Mouse (Mus musculus): Measurements from ENCODE around the gene Folr2.
A peak's percentile ranks its signal among the peaks of the same experiment; 100 is the strongest.

The Folr2 gene

DNA sequence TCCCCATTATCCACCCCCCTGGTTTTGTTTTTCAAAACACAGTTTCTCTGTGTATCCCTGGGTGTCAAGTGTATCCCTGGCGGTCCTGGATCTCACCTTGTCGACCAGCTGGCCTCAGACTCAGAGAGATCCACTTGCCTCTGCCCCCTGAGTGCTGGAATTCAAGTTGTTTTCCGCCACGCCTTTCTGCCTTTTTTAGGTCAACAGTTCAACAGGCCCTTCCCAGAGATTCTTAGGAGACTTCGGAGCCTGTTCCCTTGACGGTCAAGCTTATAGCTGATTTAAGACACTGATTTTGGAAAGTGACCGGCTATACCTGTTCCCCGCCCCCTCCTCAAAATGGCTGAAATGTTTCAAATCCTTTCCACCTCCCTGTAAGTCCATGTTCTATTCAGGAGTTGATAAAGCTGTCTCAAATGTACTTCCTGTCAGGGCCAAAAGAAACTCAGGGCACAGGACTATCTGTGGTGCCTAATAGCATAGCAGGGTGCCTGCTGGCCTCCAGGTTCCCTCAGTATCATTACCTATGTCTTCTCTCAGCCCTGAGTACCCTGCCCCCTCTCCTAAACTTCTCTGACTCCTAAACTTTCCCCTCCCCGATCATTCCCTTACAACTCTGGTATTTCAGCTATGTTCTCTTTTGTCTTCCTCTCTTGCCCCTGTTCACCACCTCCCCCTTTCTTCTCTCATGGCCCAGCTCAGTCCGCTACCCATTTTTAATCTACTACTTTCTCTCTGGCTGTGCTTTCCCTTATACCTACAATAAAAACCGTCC lies 9.7 kb upstream of the Folr2 start:
- DNase-seq (ENCODE audit: low spot score) = no peak

DNA sequence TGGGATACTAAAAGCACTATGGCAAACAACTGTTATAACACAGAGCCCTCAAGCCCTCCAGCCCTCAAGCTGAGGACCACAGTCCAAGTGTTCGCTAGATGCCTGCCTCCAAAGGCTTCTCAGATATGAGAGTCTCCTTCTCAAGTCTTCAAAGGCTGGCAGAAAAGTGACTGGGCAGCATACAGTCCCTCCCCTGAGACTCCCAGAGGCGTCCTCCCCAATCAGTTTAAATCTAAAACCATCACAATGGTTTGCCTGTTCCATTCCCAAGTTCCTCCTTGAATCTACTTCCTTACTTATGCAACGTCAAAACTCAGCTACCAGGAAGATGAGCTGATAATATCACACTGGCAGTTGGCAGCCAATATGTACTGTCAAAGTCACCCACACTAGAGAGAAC lies 6.4 kb upstream of the Folr2 start, which contains the start of gene Anapc15:
Gene Anapc15 (plus strand): TSS at position 301 of the 400 bp plus-strand sequence.
- no peak for DNase-seq (ENCODE audit: low spot score)

DNA sequence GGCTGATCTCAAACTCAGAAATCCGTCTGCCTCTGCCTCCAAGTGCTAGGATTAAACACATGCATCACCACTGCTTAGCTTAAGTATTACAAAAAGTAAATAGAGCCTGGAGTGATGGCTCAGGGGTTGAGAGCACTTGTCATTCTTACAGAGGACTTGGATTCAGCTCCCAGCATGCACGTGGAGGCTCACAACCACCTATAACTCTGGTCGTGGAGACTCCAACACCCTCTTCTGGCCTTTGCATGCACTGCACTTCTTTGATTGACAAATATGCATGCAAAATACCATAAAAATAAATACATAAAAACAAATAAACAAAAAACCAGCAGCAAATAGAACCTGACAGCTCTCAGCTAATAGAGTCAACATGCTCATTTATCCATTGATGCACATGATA lies 5.3 kb upstream of the Folr2 start:
- no peak for DNase-seq (ENCODE audit: low spot score)

DNA sequence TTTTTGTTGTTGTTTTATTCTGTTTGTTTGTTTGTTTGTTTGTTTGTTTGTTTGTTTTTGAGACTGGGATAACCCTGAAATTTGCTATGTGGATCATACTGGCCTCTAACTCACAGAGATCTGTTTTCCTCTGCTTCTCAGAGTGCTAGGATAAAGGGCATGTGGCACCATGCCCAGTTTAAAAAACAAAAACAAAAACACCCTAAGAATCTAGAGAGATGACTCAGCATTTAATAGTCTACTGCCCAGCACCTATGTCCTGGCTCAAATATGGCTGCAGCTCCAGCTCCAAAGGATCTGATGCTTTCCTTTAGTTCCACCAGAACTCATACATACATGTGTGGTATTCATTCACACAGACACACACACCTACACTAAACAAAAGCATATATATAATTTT lies 4.0 kb upstream of the Folr2 start:
- DNase-seq (ENCODE audit: low spot score) = no peak

DNA sequence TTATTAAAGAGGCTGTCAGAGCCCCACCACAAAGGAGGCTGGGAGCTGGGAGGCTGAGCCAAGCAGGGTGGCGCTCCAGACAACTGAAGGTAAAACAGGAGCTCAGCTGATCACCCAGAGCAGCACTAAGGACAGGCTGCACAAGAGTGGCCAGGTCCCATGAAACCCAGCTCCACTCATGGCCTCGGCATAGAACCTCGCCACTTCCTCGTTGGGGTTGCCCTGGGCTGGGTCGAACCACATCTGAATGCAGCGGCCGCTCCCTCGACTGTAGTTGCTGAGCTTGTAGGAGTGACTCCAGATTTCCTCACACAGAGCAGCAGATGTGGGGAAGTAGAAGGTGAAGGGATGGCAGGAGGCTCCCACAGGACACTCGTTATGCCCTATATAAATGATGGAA lies 1.4 kb upstream of the Folr2 start:
- no peak for DNase-seq (ENCODE audit: low spot score)

DNA sequence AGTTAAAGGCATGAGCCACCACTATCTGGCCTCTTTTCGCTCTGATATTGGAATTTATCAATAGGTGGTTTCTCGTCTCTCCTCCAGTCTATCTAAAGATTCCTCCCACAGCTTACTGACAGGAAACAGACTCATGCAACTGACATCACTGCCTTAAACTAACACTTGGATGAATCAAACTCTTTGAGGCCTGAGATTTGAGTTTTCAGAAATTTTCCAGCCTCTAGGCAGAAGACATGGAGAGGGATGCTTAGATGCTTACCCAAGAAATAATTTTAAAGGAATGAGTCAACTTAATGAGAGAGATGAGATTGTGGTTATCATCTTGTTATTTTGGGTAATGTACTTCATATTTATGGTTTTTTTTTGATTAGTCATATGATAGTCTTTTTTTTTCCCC lies 3.2 kb downstream of the Folr2 start:
- DNase-seq (ENCODE audit: low spot score) = no peak

DNA sequence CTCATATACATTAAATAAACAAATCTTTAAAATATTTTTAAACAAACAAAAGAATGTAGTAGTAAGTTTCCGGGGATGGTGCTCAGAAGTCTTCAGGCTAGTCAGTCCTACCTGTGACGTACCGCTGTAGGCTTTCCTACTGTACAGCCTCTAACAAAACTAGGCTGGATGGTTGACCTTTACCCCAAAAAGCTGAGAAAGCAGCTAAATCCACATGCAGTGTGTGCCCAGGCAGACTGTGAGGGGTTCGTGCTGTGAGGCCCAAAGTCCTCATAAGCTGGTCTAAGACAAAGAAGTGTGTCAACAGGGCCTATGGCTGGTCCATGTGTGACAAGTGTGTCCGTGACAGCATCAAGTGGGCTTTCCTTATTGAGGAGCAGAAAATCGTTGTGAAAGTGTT lies 4.1 kb downstream of the Folr2 start:
- DNase-seq (ENCODE audit: low spot score) = no peak

DNA sequence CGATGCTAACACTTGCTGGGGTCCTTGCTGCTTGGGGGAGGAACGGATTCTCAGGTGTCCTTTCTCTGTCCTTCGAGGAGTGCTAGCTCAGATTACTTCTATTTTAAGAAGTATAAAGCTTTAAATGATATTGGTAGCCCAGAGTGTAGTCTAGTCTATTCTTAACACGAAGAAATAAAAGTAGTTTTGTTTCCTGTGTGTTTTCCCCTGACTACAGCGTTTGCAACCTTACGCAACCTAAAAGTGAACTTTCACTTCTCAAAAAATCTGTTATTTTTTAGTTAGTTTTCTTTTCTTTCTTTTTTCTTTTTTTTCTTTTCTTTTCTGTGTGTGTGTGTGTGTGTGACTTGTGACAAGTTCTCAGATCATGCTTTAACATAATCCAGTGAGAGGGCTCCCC lies 5.3 kb downstream of the Folr2 start:
- DNase-seq (ENCODE audit: low spot score) = no peak

DNA sequence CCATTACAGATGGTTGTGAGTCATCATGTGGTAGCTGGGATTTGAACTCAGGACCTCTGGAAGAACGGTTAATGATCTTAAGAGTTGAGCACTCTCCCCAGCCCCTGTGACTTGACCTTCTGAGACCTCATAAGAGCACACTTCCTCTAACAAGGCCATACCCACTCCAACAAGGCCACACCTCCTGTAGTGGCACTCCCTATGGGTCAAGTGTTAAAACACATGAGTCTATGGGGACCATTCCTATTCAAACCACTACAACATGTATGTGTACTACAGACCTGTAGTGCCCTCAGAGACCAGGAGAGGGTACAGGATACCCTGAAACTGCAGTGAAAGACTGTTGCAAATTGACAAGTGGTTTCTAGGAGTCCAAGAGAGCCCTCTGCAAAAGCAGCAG lies 9.1 kb downstream of the Folr2 start:
- no peak for DNase-seq (ENCODE audit: low spot score)

DNA sequence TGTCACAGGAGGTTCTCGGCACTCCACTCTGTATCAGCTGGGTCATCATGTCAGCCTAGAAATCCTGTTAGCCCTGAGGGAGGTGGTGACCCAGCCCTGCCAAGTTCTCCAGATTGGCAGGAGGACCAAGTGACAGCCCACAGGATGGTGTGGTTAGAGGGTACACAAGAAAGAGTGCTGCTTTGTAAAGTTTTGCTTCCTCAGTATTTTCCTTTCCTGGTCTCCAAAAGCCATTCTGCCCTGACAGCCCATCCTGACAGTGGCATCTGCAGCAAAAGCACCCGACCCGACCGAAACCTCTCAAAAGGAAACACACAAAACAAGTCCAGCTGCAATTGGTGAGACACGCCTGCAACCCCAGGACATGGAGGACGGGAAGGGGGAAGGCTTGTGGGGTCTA lies 12.8 kb downstream of the Folr2 start:
- no peak for DNase-seq (ENCODE audit: low spot score)

DNA sequence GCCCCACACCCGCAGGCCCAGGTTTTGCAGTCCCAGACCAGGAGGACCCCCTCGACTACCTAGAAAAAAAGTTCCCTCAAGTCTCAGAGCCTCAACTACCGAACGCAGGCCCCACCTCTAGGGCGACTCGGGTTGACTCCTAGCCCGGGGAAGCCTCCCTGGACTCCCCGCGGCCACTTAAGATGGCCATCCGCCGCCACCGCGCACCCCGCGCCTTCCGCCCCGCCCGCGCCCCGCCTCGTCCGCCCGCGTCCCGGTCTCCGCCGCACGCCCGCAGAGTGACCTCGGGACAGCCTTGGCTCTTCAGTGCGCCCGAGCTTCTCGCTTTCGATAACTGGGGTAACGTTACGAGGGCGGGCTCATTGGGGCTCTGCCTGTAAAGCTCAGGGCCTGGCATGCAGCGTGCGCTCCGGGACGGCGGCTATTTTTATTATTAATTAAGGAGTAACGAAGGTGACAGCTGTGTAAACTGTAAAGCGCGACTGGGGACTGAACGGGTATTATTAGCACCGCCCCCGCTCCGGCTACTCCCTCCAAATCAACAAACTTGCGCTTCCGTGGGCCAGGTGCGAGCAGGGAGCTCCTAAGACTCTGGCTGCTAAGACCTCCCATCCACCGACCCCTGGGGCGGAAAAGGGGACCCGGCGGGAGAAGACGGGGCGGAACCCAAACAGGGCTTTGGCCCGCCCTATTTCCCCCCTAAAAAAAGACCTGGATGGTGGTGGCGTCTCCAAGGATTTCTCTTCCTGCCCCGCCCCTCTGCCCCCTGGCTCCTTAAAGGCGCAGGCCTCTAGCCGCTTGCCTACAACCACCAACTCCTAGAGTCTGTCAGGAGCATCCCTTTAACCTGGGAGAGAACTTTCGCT lies 19.2 kb downstream of the Folr2 start, which contains the start of gene Inppl1:
Gene Inppl1 (minus strand): TSS at position 624 of the 866 bp plus-strand sequence.
- peak; percentile 96 for DNase-seq (ENCODE audit: low spot score)

DNA sequence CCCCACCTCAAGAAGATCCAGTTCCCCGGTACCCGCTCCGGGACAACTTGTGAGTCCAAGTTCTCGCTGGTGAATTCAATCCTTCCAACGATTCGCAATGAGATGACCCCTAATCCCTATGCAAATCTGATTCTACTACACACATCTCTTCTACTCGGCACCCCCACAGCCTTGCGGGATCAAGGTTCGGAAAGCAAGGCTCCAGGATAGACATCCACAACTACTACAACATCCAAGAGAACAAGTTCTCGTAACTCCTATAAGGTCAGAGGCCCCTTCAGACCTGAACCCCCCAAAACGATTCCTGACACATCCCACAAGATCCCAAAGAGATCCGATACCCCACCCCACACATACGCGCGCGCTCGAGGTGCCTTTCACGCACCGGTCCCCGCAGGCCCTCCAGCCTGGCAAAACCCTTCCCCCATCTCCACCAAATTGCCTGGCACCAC lies 19.8 kb downstream of the Folr2 start:
- no peak for DNase-seq (ENCODE audit: low spot score)

DNA sequence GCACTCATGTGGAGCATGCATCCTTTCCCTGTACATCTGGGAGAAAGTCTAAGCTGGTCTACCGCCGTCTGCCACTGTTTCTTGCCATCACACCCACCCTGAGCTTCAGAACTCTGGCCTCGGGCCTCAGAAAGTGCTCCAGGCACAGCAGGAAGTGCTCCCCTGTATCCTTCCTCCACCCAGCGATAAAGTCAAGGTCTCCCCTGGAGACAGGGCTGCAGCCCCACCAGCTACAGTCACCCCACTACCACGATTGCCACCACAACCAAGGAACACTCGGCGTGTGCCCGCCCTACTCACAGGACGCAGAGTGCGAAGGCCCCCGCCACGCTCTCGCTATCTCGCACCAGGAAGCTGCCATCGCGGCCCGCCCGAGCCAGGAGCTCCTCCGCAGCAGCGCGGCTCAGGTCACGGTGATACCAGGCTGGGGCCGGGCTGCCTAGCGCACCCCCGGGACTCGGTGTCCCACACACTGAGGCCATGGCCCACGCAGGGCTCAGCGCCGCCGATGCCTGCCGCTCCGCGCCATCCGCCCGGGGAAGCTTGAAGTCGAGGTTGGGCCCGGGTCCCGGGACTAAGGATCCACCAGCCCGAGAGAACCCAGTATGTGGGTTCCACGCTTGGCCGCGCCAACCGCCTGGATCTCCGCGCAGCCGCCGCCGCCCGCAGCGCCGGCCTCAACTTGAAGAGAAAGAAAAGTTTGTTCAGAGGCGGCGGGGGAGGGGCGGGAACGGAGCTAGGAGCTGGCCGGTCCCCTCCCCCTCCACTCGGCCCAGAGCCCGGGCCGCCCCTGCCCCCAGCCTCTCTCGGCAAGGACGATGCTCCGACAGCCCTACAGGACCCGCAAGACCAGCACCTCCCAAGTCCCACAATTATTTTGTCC lies 20.5 kb downstream of the Folr2 start:
- DNase-seq (ENCODE audit: low spot score) = peak; percentile 90

DNA sequence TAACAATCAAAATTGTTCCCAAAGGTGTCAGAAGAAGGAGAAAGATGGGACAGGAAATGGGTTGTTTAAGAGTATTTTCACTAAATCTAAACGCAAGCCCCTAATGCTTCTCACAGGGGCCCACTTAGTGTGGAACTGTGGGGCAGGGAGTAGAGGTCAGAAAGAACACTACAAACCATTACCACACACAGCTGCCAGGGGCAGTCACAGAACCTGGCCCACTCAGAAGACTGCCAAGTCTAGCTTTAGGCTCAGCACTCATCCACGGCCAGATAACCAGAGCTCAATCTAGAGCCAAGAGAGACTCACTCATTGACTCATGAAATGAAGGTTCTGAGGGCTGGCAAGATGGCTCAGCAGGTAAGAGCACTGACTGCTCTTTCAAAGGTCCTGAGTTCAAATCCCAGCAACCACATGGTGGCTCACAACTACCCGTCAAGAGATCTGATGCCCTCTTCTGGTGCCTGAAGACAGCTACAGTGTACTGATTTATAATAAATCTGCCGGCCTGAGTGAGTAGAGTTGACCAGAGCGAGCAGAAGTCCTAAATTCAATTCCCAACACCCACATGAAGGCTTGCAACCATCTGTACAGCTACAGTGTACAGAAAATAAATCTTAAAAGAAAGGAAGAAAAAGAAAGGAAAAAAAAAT lies 21.4 kb downstream of the Folr2 start:
- DNase-seq (ENCODE audit: low spot score) = no peak

DNA sequence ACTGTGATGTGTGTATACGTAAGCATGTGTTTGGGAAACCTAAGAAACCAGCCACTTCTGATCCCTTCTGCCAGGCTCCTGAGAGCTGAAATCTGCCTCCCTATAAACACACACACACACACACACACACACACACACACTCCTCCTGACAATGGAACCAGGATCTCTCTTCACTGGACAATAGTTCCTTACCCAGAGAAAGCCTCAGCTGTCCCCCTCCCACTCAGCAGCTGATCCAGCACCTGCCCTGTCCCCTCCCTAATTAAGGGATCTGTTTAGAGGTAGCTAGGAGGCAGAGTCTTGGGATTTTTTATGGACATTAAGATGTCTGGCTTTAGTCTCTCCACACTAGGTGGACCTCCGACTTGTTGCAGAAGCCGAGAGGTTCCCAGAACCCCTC lies 22.1 kb downstream of the Folr2 start:
- DNase-seq (ENCODE audit: low spot score) = no peak

DNA sequence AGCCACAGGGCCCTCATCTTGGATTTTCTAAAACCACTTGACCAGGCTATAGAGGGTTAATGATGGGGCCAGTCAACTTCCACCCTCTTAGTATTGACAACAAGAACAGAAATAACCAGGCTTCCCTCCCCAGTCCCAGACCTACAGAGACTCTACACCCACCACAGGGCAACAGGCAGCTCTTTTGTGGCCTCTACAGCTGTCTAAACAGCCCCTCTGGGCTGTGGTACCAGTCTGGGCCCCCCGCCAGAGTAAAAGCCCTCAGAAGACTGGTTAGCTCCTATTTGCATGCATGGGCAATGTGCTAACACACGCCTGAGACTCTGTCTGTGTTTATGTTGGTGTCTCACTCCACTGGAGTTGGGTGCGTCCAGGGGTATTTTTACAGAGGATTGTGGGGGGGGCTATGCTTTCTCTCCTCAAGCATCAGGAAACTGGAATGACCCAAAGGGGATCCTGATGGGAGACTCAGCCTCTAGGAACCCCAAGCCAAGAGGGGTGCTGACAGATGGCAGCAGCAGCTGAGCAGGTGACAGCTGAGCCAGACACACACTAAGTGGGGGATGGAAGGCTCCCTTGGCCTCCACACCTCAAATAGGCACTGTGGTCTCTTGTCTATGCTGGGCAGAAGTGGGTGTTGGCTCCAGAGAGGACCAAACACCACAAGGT lies 22.9 kb downstream of the Folr2 start:
- DNase-seq (ENCODE audit: low spot score) = no peak

DNA sequence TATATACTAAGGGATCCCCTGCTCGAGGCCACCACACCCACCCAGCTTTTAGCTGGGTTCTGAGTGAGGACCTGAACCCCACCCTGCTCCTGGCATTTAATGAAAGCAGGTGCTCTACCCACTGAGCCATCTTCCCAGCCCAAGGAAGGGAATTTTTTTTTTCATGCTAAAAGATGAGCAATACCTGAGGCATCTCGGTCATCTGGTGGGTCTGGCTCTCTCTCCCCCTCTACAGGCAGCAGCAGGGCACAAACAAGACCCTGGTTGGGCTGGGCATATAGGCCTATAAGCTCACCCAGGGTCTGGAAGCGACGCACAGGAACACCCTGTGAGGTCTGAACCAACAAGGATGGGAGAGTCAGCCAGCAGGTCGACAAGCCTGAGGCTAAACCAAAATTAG lies 23.6 kb downstream of the Folr2 start:
- no peak for DNase-seq (ENCODE audit: low spot score)

DNA sequence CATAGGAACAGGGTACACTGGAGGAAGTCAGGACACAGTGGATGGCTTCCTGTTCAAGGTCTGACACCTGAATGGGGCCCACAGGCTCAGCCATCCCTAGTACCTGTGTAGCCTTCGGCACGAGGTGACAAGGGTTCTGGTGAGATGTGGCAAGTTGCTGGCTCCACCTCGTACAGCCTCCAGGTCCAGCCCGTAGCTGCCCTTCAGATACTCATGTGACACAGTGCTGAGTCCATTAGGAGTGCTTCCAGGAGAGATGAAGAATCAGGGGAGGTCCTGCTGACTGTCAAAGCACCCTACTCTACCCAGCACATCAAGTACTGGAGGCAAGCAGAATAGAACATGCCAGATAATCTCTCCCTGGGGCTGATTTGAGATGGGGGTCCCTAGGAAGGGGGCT lies 24.6 kb downstream of the Folr2 start:
- DNase-seq (ENCODE audit: low spot score) = no peak

DNA sequence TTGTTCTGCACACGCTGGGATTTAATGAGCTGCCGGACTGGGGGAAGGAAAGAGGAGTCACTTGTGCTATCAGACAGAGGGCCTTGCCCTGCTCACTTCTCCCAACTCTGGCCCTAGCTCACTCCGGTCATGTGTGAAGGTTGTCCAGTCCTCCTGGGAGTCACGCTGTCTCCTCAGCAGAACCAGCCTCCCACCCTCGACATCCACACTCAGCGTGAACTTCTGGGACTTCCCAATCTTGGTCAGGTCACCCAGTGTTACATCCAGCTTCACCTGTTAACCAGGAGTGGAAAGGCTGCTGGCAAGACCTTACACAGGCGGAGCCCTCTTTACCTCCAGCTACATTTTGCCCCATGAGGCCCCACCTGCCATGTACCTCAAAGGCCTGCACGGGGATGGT lies 25.6 kb downstream of the Folr2 start:
- DNase-seq (ENCODE audit: low spot score) = no peak

DNA sequence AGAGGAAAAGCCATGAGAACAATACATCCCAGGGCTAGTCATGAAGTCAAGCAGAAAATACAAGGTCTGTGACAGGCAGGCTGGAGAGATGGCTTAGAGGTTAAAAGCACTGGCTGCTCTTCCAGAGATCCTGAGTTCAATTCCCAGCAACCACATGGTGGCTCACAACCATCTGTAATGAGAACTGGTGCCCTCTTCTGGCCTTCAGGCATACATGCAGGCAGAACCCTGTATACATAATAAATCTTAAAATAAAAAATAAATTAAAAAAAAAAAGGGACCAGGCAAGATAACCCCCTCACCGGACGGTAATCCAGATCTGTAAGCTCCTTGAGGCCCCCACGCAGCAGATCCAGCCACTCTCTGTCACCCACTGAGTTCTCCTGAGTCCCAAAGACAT lies 26.6 kb downstream of the Folr2 start:
- DNase-seq (ENCODE audit: low spot score) = no peak
